Mouse (Mus musculus): ENCODE results near the gene Sfxn1. TPM values are rescaled to one million over a fixed set of nuclear protein-coding genes. Genes with fewer than 3 reads are reported as not detected.

Gene Sfxn1
- polyA plus RNA-seq, 1 experiment: 63.9 TPM

- H3K4me1 ChIP-seq (ENCODE audit: control insufficient read depth, insufficient read depth, low read length): no peaks in the 10 kb centered on the region
- TF ChIP-seq CTCF (IDR thresholded peaks at IDR 0.05; ENCODE audit: borderline replicate concordance, insufficient read depth, low read length) (no peak), POLR2A (IDR thresholded peaks at IDR 0.05; ENCODE audit: low read depth, low read length) (no peak)
- no peak overlapping the region for H3K27ac ChIP-seq (ENCODE audit: insufficient read depth, low read length)
- H3K4me3 ChIP-seq (ENCODE audit: insufficient read depth, low read length): no peak overlapping the region
Observed at GRCm38 (mm10) chr13:54076051-54076450, 4.4 kb downstream of the Sfxn1 start.

- no peak for TF ChIP-seq CTCF (IDR thresholded peaks at IDR 0.05; ENCODE audit: borderline replicate concordance, insufficient read depth, low read length)
- TF ChIP-seq POLR2A (IDR thresholded peaks at IDR 0.05; ENCODE audit: low read depth, low read length): no peak
- H3K27ac ChIP-seq (ENCODE audit: insufficient read depth, low read length): no peak overlapping the region
- no peak overlapping the region for H3K4me3 ChIP-seq (ENCODE audit: insufficient read depth, low read length)
- H3K4me1 ChIP-seq (ENCODE audit: control insufficient read depth, insufficient read depth, low read length): no peaks in the 10 kb centered on the region
Observed at GRCm38 (mm10) chr13:54076762-54077460, 5.2 kb downstream of the Sfxn1 start.

- Histone ChIP-seq H3K27ac (ENCODE audit: insufficient read depth, low read length) (no peak overlapping the region), H3K4me1 (ENCODE audit: control insufficient read depth, insufficient read depth, low read length) (no peaks in the 10 kb centered on the region), H3K4me3 (ENCODE audit: insufficient read depth, low read length) (no peak overlapping the region)
- TF ChIP-seq POLR2A (IDR thresholded peaks at IDR 0.05; ENCODE audit: low read depth, low read length): no peak
- TF ChIP-seq CTCF (IDR thresholded peaks at IDR 0.05; ENCODE audit: borderline replicate concordance, insufficient read depth, low read length): no peak
Observed at GRCm38 (mm10) chr13:54077470-54078174, 6.0 kb downstream of the Sfxn1 start.

DNA sequence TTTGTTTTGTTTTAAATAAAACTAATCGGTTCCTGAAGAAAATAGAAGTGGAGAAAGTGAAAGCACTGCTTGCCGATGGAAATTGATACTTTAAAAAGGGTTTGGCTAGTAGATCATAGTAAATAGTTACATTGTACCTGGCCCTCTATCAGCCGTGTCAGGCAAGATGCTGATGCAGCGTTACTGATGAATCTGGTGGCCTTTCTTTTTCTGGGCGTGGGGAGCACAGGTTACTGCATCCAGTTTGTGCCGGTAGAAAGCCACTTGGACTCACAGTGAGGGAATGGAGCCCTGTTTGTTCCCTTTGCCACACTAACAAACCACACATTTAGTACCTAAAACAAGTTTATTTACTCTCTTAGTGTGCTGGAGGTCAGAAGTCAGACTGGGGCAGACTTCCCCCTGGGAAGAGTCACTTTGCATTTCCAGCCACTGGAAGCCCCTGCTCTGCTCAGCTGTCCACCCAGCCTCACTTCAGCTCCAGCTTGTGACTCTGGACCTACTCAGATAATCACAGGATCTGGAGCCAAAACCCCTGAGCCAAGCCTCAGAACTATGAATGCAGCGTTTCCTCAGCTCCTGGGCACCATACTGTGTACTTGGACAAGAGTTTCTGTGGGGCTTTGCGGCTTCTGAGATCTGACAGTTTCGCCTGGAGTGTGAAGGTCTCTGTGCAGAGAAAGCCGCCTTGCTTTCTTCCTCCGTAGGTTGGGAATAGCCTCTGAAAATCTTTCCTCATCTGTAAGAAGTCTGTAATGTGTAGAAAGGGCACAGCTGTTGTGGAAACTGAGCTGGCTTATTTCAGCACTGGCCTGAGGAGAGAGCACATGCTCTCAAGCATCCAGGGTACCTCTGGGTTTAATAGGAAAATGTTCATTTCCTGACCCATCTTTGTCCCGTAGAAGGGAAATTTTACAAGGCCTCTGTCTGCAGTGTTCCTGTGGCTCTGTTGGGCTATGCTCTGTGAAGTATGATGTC is 8.4 kb downstream of the Sfxn1 start:
- Histone ChIP-seq H3K4me3 (ENCODE audit: insufficient read depth, low read length) (no peak overlapping the region), H3K27ac (ENCODE audit: insufficient read depth, low read length) (no peak overlapping the region), H3K4me1 (ENCODE audit: control insufficient read depth, insufficient read depth, low read length) (no peaks in the 10 kb centered on the region)
- TF ChIP-seq CTCF (IDR thresholded peaks at IDR 0.05; ENCODE audit: borderline replicate concordance, insufficient read depth, low read length) (no peak), POLR2A (IDR thresholded peaks at IDR 0.05; ENCODE audit: low read depth, low read length) (no peak)

GRCm38 (mm10) chr13:54080785-54081184 is 9.1 kb downstream of the Sfxn1 start:
- Histone ChIP-seq H3K27ac (ENCODE audit: insufficient read depth, low read length) (no peak overlapping the region), H3K4me1 (ENCODE audit: control insufficient read depth, insufficient read depth, low read length) (no peaks in the 10 kb centered on the region), H3K4me3 (ENCODE audit: insufficient read depth, low read length) (no peak overlapping the region)
- no peak for TF ChIP-seq CTCF (IDR thresholded peaks at IDR 0.05; ENCODE audit: borderline replicate concordance, insufficient read depth, low read length)

DNA sequence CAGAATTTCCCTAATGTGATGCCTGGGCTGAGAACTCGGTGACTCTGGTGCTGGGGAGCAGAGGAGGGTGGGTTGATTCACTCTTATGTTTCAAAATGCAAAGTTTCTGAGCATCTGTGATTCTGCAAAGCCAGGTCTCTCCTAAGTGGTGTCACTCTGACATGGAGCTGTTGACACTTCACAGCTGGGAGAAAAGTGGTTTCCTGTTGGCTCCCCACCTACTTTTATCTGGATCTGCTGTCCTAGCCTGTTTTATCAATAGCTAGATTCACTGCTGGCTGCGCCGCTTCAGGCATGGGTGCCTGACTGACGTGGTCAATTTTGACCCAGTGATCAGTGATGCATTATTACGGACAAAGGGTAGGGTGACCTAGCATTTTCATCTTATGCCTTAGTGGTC is 11.3 kb downstream of the Sfxn1 start:
- H3K27ac ChIP-seq (ENCODE audit: insufficient read depth, low read length): no peak overlapping the region
- TF ChIP-seq POLR2A (IDR thresholded peaks at IDR 0.05; ENCODE audit: low read depth, low read length) (no peak), CTCF (IDR thresholded peaks at IDR 0.05; ENCODE audit: borderline replicate concordance, insufficient read depth, low read length) (no peak)
- H3K4me3 ChIP-seq (ENCODE audit: insufficient read depth, low read length): no peak overlapping the region
- no peaks in the 10 kb centered on the region for H3K4me1 ChIP-seq (ENCODE audit: control insufficient read depth, insufficient read depth, low read length)

- H3K4me3 ChIP-seq (ENCODE audit: insufficient read depth, low read length): no peak overlapping the region
- H3K4me1 ChIP-seq (ENCODE audit: control insufficient read depth, insufficient read depth, low read length): no peaks in the 10 kb centered on the region
- TF ChIP-seq CTCF (IDR thresholded peaks at IDR 0.05; ENCODE audit: borderline replicate concordance, insufficient read depth, low read length) (no peak), POLR2A (IDR thresholded peaks at IDR 0.05; ENCODE audit: low read depth, low read length) (no peak)
- H3K27ac ChIP-seq (ENCODE audit: insufficient read depth, low read length): no peak overlapping the region
Observed at GRCm38 (mm10) chr13:54084178-54084577, 12.5 kb downstream of the Sfxn1 start.

GRCm38 (mm10) chr13:54084826-54085225 is 13.2 kb downstream of the Sfxn1 start:
- TF ChIP-seq POLR2A (IDR thresholded peaks at IDR 0.05; ENCODE audit: low read depth, low read length) (no peak), CTCF (IDR thresholded peaks at IDR 0.05; ENCODE audit: borderline replicate concordance, insufficient read depth, low read length) (no peak)
- Histone ChIP-seq H3K4me1 (ENCODE audit: control insufficient read depth, insufficient read depth, low read length) (no peaks in the 10 kb centered on the region), H3K4me3 (ENCODE audit: insufficient read depth, low read length) (no peak overlapping the region), H3K27ac (ENCODE audit: insufficient read depth, low read length) (no peak overlapping the region)

- H3K4me1 ChIP-seq (ENCODE audit: control insufficient read depth, insufficient read depth, low read length): no peaks in the 10 kb centered on the region
- H3K27ac ChIP-seq (ENCODE audit: insufficient read depth, low read length): no peak overlapping the region
- no peak overlapping the region for H3K4me3 ChIP-seq (ENCODE audit: insufficient read depth, low read length)
- TF ChIP-seq POLR2A (IDR thresholded peaks at IDR 0.05; ENCODE audit: low read depth, low read length): no peak
- no peak for TF ChIP-seq CTCF (IDR thresholded peaks at IDR 0.05; ENCODE audit: borderline replicate concordance, insufficient read depth, low read length)
Observed at GRCm38 (mm10) chr13:54085266-54085665, 13.6 kb downstream of the Sfxn1 start.
